Mouse (Mus musculus) thymus, postnatal 10 days (tissue): ENCODE data around the gene Ankrd11.

Experiments
- DNase-seq, 2 experiments: peaks; one replicate each; pipeline ENCODE4 v3.0.0; 2021; ENCODE audit warnings: low spot score in 2 of 2

Ankrd11 gene

DNA sequence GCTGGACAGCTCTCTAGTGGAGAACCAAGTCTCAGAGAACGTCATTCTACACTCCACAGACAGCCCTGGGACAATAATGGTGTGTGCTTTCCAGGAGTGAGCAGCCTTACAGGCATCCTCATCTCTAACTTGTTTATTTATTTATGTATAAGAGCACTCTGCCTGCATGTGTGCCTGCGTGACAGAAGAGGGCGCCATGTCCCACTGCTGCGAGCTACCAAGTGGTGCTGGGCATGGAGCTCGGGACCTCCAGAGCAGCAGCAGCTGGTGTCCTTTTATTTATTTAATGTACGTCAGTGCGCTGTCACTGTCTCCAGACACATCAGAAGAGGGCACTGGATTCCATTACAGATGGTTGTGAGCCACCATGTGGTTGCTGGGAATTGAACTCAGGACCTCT is 115.3 kb downstream of the Ankrd11 start:
- peak in 1 of 2 experiments; percentile 50 for DNase-seq

DNA sequence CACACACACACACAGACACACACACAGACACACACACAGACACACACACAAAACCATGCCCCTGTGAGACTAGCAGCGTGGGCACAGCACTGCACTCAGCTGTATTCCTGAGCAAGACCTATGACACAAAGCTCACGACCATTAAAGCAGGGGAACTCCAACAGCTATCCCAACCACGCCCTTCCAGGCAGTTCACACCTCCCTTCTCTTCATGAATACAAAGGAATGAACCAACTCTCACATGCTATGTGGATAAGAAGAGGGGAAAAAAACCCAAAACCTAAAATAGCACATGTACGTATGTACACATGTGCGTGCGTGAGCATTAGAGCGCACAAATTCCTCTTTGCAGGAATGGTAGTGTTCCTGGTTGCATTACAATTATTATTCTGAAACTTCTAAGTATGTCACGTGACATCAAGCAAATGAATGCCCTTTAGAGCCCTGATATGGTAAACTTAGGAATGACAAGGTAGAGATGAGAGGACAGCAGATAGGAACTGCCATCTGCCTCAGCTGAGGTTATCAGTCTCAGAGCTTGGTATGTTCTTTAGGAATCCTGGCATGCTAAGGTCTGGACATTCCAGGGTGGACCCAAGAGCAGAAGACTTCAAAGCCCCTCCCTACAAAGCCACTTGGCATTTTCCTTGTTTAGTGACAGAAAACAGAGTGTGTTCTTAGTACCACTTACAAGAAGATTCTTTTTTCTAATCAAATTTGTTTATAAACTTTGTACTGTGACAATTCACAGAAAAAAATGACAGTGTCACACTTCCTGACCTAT is 115.9 kb downstream of the Ankrd11 start:
- DNase-seq = no peak

DNA sequence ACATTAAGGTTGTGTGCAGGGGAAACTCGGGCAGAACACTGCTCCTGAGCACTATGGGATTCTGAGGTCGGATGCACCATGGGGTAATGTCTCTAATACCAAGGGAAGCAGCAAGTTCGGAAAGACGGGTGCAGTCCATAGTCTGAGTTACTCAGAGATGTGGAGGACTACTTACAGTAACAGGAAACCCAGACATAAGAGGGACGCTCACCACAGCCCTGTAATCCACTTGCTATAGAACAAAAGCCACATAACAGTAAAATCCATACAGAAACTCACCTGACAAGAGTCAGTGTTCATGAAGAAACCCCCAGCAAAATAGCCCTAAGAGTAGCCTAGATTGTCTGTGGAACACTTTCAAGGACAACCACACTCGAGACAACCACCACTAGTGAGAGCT is 118.0 kb downstream of the Ankrd11 start:
- no peak for DNase-seq

DNA sequence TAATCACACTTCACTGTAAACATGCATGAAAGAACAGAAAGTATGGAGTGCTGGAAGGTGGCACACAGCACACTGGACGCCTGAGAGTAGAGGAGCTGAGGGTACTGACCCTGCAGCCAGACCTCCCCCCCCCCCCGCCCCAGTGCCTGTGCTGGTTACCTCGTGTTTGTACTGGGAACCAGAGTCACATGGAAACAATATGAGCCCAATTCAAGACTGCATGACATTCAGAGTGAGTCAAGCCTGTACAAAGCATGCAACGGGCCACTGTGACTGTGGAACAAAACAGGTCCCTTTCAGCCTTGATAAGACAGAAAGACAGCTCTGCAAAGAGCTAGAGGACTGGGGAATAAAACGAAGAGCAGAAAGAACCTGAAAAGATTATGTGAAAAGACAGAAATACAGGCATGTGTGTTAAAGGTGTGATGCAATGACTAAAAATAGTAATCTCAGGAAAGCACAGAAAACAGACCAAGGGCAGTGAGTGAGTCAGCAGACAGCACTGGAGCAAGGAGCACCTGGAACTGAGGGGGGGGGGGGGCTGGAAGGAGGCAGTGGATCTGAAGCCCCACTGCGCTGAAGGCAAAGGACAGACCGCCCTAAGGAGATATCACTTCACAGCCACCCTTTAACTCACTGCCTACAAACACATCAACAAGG is 118.5 kb downstream of the Ankrd11 start:
- no peak for DNase-seq

DNA sequence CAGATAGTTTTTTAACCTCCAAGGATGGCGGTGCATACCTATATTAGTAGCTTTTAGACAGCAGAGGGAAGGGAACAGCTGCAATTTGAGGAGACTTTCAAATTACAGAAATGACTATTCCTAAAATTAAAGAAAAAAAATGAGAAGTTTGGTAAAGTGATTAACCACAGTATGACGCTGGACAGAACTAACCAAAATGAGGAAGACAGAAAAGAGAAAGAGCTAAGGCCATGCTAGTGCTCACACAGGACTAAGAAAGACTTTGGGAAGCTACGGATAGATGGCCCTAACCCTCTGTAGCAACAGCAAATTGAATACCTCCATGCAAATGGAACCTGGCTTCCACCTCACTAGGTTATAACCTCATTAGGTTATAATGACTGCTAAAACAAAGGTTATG is 119.1 kb downstream of the Ankrd11 start:
- DNase-seq = no peak

DNA sequence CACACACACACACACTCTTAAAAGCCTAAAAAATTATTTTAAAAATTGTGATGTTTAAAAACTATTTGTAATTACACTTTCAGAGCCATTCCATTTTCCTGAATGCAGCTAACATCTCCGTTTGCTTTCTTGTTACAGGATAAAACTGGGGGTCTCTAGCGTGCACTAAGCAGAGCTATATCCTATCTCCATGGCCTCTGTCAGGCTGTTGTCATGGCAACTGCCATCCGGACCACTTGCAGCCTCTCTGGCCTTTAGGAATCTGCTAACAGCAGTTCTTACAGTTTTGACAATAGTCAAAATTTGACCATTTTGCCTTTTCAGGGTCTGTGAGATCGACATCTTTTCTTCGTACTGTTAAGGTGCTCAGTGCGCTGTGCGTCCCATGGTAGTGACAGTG is 121.2 kb downstream of the Ankrd11 start:
- DNase-seq = no peak

DNA sequence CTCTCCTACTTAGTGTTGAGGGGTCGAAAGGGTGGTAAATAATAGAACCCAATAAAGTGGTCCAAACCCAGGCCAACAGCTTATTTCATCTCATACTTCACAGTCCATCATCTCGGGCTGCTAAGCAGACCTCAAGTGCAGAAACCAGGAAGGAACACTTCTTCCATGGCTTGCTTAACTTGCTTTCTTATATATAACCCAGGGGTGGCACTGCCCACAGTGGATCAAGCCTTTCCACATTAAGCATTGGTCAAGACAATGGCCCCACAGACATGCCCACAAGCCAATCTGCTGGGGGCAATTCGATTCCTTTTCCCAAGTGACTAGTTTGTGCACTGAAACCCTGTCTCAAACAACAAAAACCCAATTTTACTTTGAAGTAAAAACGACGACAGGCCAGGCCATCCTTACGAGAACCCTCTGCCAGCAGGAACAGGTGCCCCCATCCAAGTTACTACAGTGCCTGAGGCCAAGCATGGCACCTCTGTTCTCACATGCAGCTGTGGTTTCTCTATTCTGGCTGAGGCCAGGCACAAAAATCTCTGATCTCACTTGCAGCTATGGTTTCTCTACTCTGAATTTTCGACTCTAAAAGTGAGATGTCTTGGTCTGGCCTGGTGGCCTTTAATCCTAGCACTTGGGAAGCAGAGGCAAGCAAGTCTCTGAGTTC is 123.5 kb downstream of the Ankrd11 start:
- peak in 1 of 2 experiments; percentile 37 for DNase-seq

DNA sequence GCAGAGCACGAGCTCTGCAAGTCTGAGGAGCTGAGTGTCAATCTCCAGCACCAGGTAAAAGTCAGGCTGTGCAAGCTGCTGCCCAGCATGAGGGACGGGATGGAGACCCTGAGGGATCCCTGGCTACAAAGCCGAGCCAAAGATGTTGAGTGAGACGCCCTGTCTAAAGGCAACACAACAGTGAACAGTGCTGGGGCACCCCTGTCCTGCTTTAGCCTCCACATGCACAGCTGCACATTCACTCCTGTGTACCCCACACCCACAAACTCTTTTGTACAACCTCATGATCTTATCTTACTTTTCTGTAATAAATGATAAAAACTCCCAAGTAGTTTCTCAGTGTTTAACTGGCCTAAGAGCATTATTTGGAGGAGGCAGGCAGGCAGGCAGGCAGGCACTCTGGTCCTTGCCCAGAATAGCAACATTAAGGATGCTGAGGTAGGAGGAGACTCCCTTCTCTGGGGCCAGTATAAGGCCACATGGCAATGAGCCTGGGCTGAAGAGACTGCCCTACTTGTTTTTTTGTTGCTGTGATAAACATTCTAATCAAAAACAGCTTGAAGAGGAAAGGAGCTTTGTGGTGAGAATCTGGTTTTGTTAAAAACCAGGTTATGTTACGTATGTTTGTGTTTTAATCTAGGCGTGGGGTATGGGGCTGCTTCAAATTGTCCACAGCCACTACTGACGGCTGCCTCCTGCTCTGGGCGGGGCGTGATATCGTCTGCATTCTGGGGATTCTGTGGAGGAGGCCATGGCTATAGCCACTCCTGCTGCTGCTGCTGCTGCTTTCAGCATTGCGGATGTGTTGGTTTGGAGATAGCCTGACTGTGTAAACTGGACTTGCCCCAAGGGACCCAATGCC is 124.3 kb downstream of the Ankrd11 start:
- no peak for DNase-seq

DNA sequence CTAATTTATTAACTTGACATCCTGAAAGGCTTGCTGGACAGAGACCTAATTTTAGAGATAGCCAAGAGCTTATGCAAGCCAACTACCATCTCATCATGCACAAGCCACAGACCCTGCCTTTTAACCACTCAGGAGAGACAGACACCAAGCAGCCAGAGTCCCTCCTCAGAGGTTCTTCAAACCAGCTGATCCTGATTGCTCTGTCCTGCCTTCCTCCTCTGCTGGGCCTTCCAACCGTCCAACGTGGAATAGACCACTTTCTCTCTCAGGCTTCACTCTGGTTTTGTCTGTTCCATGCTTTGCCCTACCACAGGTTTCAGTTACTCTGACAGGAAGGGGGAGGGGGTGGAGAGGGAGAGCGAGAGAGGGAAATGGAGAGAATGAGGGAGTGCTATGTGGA is 125.3 kb downstream of the Ankrd11 start:
- DNase-seq = peak in 1 of 2 experiments; percentile 25

DNA sequence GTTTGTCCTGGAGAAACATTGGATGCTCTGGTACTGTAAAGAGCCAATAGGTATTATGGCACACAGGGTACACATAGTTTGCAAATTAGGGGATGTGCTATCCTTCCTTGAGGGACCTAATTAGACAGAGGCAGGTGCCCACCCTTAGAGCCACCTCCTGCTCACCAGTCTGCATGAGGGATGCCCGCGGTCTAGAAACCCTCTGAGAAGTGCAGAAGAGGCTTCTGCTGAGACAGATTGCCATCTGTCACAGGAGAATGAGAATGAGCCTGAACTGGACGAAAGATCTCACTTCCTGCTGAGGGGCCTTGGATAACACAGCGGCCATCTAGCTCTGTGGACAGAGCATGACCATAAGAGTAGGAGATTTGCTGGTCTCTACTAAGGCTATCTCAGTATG is 129.2 kb downstream of the Ankrd11 start:
- DNase-seq = no peak

DNA sequence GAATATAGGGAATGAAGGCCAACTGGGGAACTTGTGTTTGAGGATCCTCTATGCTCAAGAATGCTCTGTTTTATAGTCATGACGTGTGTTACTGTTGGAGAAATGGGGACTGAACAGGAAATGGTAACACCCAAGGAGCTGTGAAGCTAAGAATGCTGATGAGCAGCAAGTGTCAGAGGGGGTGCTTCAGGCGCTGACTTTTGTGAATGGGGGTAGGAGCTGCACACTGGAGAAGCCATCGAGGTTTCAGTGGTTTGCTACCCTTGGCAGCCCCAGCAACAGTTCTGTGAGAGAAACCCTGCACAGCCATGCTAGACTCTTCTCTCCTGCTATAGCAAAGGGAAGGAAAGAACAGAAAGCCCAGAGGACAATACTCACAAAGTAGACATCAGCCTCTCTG is 129.9 kb downstream of the Ankrd11 start:
- DNase-seq = no peak

DNA sequence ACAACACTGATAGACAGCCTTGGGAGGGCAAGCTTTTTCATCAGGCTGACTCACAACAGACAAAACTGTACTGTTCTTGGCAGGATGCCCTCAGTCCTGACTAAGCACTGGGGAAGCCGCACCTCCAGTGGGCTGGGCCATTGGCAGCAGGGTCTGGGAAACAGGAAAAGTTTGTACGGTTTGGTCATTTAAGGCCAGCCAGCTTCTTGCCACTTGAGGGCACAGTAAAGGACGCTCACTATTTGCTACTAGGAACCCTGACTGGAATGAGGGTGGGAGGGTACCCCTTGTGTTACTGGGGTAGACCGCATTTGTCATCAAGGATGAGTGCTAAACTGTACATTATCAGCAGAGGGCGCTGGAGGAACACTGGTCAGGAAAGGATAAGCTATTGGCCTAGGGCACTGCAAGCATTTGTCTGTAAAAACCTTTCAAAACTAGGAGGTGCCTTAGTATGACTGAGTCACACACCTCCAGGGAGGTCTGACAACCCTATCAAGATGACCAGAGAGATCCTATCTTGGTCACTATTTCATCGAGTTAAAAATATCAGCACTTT is 135.5 kb downstream of the Ankrd11 start:
- peak; percentile 71 to 91 for DNase-seq

DNA sequence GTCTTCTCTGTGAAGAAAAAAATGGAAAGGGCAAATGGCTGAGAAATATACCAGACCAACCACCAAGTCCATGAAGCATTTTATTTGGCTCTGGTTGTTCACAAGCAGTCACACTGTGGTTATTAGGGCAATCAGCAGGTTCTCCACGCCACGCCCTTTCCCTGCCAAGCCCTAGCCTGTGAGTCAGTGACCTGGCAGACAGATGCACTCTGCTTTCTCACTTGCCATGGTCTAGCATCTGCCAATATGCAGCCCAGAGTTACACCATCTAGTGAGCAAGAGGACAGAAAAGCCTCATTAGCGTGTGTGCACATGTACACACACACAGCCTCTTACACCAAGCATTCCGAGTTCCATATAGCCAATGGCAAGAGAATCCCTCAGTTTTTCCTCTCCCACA is 136.7 kb downstream of the Ankrd11 start:
- DNase-seq = no peak

DNA sequence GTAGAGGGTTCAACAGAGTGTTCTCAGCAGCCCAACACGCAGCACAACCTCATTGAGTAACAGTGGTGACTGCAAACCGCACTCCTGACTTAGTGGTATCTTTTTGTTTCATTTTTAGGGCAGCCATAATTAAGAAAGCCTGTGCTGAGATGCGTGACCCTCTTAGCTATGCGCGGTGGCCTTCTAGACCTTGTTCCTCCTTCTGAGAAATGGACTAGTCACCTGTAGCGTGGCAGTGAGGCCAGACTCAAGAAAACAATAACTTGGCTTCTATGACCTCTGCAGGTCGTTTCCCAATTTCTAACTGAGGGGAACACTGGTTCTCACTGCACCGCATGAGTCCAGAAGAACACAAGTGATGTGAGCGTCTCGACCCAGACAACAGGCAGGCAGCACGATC is 137.6 kb downstream of the Ankrd11 start:
- DNase-seq = no peak

DNA sequence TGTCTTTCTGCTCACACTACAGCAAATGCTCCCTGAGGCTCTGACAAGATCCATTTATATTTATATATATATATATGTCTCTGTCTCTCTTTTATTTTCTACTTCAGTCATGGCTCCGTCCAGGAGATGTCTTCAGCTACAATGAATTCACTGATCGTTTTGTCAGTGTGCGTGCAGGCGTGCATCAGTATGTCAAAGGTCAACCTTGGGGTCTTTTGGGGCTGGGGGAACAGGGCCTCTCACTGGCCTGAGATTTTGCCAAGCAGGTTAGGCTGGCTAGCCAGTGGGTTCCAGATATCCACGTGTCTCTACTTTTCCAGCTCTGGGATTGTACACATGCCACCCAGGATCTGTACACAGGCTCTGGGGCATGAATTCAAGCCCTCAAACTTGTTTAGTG is 139.1 kb downstream of the Ankrd11 start:
- no peak for DNase-seq

DNA sequence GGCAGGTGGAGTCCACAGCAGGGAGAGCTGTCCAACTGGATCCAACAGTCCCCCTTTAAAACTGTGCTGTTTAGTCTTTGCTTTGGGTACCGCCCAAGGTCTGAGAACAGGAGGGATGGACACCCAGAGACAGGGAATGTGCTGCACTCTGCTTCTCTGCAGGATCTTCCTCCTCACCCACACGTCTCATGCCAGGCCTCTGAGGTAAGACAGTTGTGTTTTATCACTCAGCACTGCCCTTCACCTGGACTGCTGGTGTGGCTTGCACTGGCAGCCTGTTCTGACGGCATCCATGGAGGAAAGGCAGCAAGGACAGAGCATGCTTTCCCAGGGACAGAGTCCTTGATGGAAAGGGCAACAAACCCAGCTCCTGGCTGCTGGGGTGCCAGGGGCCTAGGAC is 139.5 kb downstream of the Ankrd11 start:
- DNase-seq = no peak

DNA sequence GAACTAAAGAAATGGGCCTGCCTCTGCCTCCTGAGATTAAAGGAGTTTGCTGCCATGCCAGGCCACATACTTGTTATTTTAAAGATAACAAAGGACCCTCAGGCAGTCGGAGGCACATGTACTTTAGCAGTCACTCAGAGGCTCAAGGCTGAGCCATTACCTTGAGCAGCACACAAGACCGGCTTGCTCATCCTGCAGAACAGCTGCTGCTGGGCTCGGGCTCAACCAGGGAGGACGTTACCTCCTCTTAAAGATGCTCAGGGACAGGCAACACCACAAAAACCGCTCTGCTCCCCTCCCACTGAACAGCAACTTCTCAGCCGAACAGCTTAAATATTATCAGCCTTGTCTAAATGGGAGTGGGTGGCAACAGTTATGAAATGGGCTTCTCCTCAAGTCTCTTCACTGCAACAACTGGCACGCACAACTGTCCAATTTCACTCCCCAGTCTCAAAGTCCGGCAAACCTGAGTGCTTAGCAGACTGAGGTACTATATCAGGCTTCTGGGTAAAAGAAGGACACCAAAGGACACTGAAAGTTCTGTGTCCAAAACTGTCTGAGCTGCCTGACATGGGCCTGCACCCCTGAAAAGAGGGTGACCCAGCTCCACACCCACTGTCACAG is 140.1 kb downstream of the Ankrd11 start:
- no peak for DNase-seq

DNA sequence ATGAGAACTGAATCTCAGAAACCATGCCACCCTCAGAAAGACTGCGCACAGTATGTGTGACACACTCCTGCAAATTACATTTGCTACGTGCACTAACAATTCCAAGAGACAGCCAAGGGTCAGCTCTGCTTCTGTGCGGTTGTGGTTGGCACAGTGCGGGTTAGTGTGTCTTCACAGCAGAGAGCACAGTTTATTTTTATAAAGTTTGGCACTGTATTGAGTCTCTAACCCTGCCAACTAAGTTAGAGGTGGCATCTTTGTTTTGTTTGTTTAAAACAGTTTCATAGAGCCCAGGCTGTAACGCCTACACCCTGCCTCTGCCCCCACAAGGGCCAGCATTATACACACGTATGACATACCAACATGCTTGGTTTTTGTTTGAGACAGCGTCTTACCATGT is 140.6 kb downstream of the Ankrd11 start:
- DNase-seq = no peak

DNA sequence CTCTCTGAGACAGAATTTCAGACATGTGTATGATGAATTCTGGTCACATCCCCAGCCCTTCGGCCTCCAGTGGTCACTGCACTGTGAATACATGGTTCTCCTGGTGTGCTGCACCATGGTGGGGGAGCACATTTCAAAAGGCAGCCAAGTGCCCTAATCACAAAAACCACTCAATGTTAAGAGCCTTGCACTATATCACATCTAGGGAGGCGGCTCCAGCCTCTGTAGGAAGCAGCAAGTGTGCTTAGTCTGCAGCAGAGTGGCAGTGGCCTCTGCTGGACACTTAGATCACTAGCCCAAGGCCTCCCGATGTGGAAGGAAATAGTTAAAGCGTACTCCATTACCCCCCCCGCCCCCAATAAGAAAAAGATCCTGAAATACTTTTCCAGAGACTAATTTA is 143.0 kb downstream of the Ankrd11 start:
- no peak for DNase-seq

DNA sequence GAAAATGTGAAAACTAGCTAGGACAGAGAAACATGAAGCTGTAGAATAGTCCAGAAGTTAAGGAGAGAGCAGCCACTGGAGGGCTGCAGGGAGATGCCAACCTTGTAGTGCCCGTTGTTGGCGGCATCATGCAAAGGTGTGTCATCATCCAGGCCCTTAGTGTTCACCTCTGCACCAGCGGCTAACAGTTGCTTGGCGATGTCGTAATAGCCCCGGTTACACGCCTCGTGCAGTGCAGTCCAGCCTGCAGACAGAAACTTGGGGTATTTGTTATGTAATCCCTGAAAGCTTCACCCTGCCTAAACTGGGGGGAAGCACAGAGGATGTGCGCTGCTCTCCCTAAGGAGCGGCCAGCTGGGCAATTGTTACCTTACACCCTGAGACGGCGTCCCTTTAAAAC is 143.6 kb downstream of the Ankrd11 start:
- DNase-seq = no peak

DNA sequence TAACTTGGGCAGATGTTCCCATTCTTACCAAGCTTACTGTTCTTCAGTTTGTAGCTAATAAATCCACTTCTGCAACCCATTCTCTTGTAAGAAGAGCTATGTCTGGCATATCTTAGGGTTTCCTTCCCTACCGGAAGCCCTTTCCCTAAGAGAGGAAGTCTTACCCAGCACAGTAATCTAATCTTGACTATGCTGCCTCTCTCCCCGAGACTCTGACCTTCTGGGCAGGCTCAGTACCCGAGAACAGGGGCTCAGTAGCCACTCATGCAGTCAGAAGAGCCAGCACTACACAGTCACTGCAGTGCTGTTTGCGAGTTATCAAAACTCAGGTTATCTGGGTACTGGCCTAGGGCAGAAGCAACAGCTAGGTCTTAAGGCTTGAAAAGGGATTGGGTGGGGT is 144.1 kb downstream of the Ankrd11 start:
- no peak for DNase-seq
